Mouse (Mus musculus): ENCODE results near the gene Dgcr6.

Dgcr6 gene

GRCm38 (mm10) chr16:18068653-18069376 is 16.2 kb downstream of the Dgcr6 start:
- DNase-seq (ENCODE audit: low read depth, low spot score), result no peak

- no peak for DNase-seq (ENCODE audit: low read depth, low spot score)
Measured at GRCm38 (mm10) chr16:18070798-18071197, 18.1 kb downstream of the Dgcr6 start.

- no peak for DNase-seq (ENCODE audit: low read depth, low spot score)
Measured at GRCm38 (mm10) chr16:18072089-18072488, 19.4 kb downstream of the Dgcr6 start.

GRCm38 (mm10) chr16:18073259-18073962 is 20.8 kb downstream of the Dgcr6 start:
- DNase-seq (ENCODE audit: low read depth, low spot score), result no peak

GRCm38 (mm10) chr16:18074611-18075010 is 22.0 kb downstream of the Dgcr6 start:
- no peak for DNase-seq (ENCODE audit: low read depth, low spot score)

GRCm38 (mm10) chr16:18075201-18075600 is 22.5 kb downstream of the Dgcr6 start:
- no peak for DNase-seq (ENCODE audit: low read depth, low spot score)

GRCm38 (mm10) chr16:18078314-18079015 is 25.8 kb downstream of the Dgcr6 start:
- DNase-seq (ENCODE audit: low read depth, low spot score), result no peak

- no peak for DNase-seq (ENCODE audit: low read depth, low spot score)
Measured at GRCm38 (mm10) chr16:18079300-18079699, 26.6 kb downstream of the Dgcr6 start.

- DNase-seq (ENCODE audit: low read depth, low spot score), result no peak
Measured at GRCm38 (mm10) chr16:18080171-18080570, 27.5 kb downstream of the Dgcr6 start.

- DNase-seq (ENCODE audit: low read depth, low spot score), result no peak
Measured at GRCm38 (mm10) chr16:18081149-18081827, 28.6 kb downstream of the Dgcr6 start.

GRCm38 (mm10) chr16:18082291-18082690 is 29.6 kb downstream of the Dgcr6 start:
- no peak for DNase-seq (ENCODE audit: low read depth, low spot score)

GRCm38 (mm10) chr16:18083231-18083951 is 30.7 kb downstream of the Dgcr6 start:
- DNase-seq (ENCODE audit: low read depth, low spot score), result no peak

GRCm38 (mm10) chr16:18084262-18084661 is 31.6 kb downstream of the Dgcr6 start:
- DNase-seq (ENCODE audit: low read depth, low spot score), result no peak

- no peak for DNase-seq (ENCODE audit: low read depth, low spot score)
Measured at GRCm38 (mm10) chr16:18087101-18087500, 34.4 kb downstream of the Dgcr6 start.

- DNase-seq (ENCODE audit: low read depth, low spot score), result no peak
Measured at GRCm38 (mm10) chr16:18096348-18096747, 43.7 kb downstream of the Dgcr6 start.

GRCm38 (mm10) chr16:18102816-18103215 is 50.2 kb downstream of the Dgcr6 start:
- DNase-seq (ENCODE audit: low read depth, low spot score), result no peak

- DNase-seq (ENCODE audit: low read depth, low spot score), result no peak
Measured at GRCm38 (mm10) chr16:18103366-18103765, 50.7 kb downstream of the Dgcr6 start.

- DNase-seq (ENCODE audit: low read depth, low spot score), result no peak
Measured at GRCm38 (mm10) chr16:18103808-18104207, 51.1 kb downstream of the Dgcr6 start.

- DNase-seq (ENCODE audit: low read depth, low spot score), result peak; percentile 44
Measured at GRCm38 (mm10) chr16:18108221-18108966, 55.7 kb downstream of the Dgcr6 start.

- DNase-seq (ENCODE audit: low read depth, low spot score), result no peak
Measured at GRCm38 (mm10) chr16:18111042-18111441, 58.4 kb downstream of the Dgcr6 start.

- no peak for DNase-seq (ENCODE audit: low read depth, low spot score)
Measured at GRCm38 (mm10) chr16:18116467-18116866, 63.8 kb downstream of the Dgcr6 start.

Data from retina, adult 2 months (tissue).